Mouse (Mus musculus) kidney, adult 2 months (tissue): ENCODE measurements around the gene C1s1.

Source experiments
- CTCF ChIP-seq: fragments of 200-500 bp; conservative IDR thresholded peaks from 2 replicates; pipeline ENCODE4 v1.5.1; 2011; ENCODE audit warnings: low read depth, mild to moderate bottlenecking, control low read depth, low read length, moderate library complexity, mixed read lengths; ENCODE audit not compliant: insufficient read depth, insufficient read length
- POLR2A ChIP-seq: fragments of 200-500 bp; IDR thresholded peaks from one replicate; pipeline ENCODE4 v1.6.1; 2011; ENCODE audit warnings: low read depth, low read length, control low read depth

GRCm38 (mm10) chr6:124485414-124486144 lies 56.6 kb downstream of the C1s1 start:
- TF ChIP-seq CTCF (no peak), POLR2A (no peak)
